Mouse (Mus musculus): ENCODE measurements at regions not wholly inside any gene's neighbourhood (a gene's known extent, or its start where the extent isn't known, plus 50 kb on each side); places are given as distances from the start of the nearest gene placed in this dataset.

DNA sequence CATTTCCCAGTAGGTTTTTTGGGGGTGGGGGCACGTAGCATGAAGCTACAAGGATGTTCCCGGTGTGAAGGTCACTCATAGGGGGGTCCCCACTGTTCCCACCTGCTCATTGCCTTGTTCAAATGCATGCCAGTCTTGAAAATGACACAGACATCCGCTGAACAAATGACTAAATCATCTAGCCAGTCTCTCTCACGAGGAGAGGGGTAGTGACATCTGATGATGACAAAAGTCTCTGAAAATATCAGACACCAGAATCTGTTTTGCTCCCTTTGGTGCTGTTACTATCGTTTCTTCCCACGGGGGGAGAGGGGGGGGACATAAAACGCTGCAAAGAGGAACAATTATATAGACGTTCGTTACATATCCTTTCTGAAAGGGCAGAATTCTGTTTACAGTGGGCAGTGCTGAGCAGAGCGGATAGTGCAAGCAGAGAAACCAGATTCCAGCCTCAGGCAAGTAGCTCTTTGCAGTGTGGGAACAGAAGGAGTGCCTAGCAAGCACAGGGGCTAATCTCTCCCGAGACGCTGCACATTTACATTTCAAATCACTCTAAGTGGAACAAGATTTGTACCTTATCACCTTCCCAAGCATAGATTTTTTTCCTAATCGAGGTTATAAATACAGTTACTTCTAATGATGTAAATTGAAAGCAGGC lies 234.7 kb upstream of the Slc7a11 start:
- in situ Hi-C loops (cut with MboI; ENCODE audit: low sequenced_read_pairs in 2 of 2, unreplicated experiment in 2 of 2): no loop called here
- TF ChIP-seq ZC3H11A (IDR thresholded peaks at IDR 0.05; ENCODE audit: borderline replicate concordance, low read depth, low read length) (no peak), MAFK (IDR thresholded peaks at IDR 0.05; ENCODE audit: insufficient read depth, low read depth, low read length) (no peak), HCFC1 (IDR thresholded peaks at IDR 0.05; ENCODE audit: borderline replicate concordance, insufficient read depth, low read length) (no peak), ZNF384 (IDR thresholded peaks at IDR 0.05; ENCODE audit: low read depth, low read length) (no peak), CHD2 (IDR thresholded peaks at IDR 0.05; ENCODE audit: low read depth, low read length) (no peak)
- no peak overlapping the region for H3K4me3 ChIP-seq (ENCODE audit: insufficient read depth in 1 of 2, low read depth in 1 of 2, low read length in 2 of 2, poor library complexity in 1 of 2, severe bottlenecking in 1 of 2)
- no peak overlapping the region for H3K27ac ChIP-seq (ENCODE audit: insufficient read depth, low read depth, low read length, poor library complexity, severe bottlenecking)
- H3K9me3 ChIP-seq (ENCODE audit: control insufficient read depth, insufficient read depth, low read depth, low read length): no peaks in the 10 kb centered on the region
- no peak for DNase-seq (ENCODE audit: low read depth, low spot score)
- no peak overlapping the region for H3K9ac ChIP-seq (ENCODE audit: insufficient read depth, low read depth, low read length, poor library complexity, severe bottlenecking)
- no peaks in the 10 kb centered on the region for H3K4me1 ChIP-seq (ENCODE audit: control insufficient read depth in 2 of 2, insufficient read depth in 2 of 2, low read length in 2 of 2, poor library complexity in 1 of 2)
- H3K36me3 ChIP-seq (ENCODE audit: control insufficient read depth, insufficient read depth, low read length, poor library complexity, severe bottlenecking): no peaks in the 10 kb centered on the region

DNA sequence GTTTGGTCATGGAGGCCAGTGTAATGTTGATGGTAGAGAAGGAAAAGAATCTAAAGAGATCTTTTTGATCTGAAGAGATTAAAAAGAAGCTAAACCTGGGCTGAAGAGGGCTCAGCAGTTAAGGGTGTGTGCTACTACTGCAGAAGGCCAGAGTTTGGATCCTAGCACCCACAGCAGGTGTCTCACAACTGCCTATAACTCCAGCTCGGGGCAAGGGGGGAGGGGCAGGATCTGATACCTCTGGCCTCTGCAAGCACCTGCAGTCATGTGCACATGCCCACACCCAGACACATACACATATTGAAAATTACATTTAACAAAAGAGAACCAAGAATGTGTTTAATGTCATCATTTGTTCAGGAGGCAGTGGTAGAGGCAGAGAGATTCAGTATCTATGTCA lies 232.4 kb upstream of the Slc7a11 start:
- Histone ChIP-seq H3K27ac (ENCODE audit: insufficient read depth, low read depth, low read length, poor library complexity, severe bottlenecking) (no peak overlapping the region), H3K9ac (ENCODE audit: insufficient read depth, low read depth, low read length, poor library complexity, severe bottlenecking) (no peak overlapping the region), H3K36me3 (ENCODE audit: control insufficient read depth, insufficient read depth, low read length, poor library complexity, severe bottlenecking) (no peaks in the 10 kb centered on the region), H3K4me3 (ENCODE audit: insufficient read depth in 1 of 2, low read depth in 1 of 2, low read length in 2 of 2, poor library complexity in 1 of 2, severe bottlenecking in 1 of 2) (no peak overlapping the region), H3K4me1 (ENCODE audit: control insufficient read depth in 2 of 2, insufficient read depth in 2 of 2, low read length in 2 of 2, poor library complexity in 1 of 2) (no peaks in the 10 kb centered on the region), H3K9me3 (ENCODE audit: control insufficient read depth, insufficient read depth, low read depth, low read length) (no peaks in the 10 kb centered on the region)
- TF ChIP-seq ZNF384 (IDR thresholded peaks at IDR 0.05; ENCODE audit: low read depth, low read length): no peak
- TF ChIP-seq ZC3H11A (IDR thresholded peaks at IDR 0.05; ENCODE audit: borderline replicate concordance, low read depth, low read length): no peak
- no peak for TF ChIP-seq CHD2 (IDR thresholded peaks at IDR 0.05; ENCODE audit: low read depth, low read length)
- no peak for TF ChIP-seq MAFK (IDR thresholded peaks at IDR 0.05; ENCODE audit: insufficient read depth, low read depth, low read length)
- no peak for TF ChIP-seq HCFC1 (IDR thresholded peaks at IDR 0.05; ENCODE audit: borderline replicate concordance, insufficient read depth, low read length)
- in situ Hi-C loops (cut with MboI; ENCODE audit: low sequenced_read_pairs in 2 of 2, unreplicated experiment in 2 of 2): no loop called here
- no peak for DNase-seq (ENCODE audit: low read depth, low spot score)

- no peak for DNase-seq (ENCODE audit: low read depth, low spot score)
- TF ChIP-seq ZC3H11A (IDR thresholded peaks at IDR 0.05; ENCODE audit: borderline replicate concordance, low read depth, low read length) (no peak), HCFC1 (IDR thresholded peaks at IDR 0.05; ENCODE audit: borderline replicate concordance, insufficient read depth, low read length) (no peak), ZNF384 (IDR thresholded peaks at IDR 0.05; ENCODE audit: low read depth, low read length) (no peak), MAFK (IDR thresholded peaks at IDR 0.05; ENCODE audit: insufficient read depth, low read depth, low read length) (no peak), CHD2 (IDR thresholded peaks at IDR 0.05; ENCODE audit: low read depth, low read length) (no peak)
- in situ Hi-C loops (cut with MboI; ENCODE audit: low sequenced_read_pairs in 2 of 2, unreplicated experiment in 2 of 2): no loop called here
- H3K36me3 ChIP-seq (ENCODE audit: control insufficient read depth, insufficient read depth, low read length, poor library complexity, severe bottlenecking): no peaks in the 10 kb centered on the region
- H3K4me3 ChIP-seq (ENCODE audit: insufficient read depth in 1 of 2, low read depth in 1 of 2, low read length in 2 of 2, poor library complexity in 1 of 2, severe bottlenecking in 1 of 2): no peak overlapping the region
- no peaks in the 10 kb centered on the region for H3K4me1 ChIP-seq (ENCODE audit: control insufficient read depth in 2 of 2, insufficient read depth in 2 of 2, low read length in 2 of 2, poor library complexity in 1 of 2)
- no peak overlapping the region for H3K9ac ChIP-seq (ENCODE audit: insufficient read depth, low read depth, low read length, poor library complexity, severe bottlenecking)
- H3K9me3 ChIP-seq (ENCODE audit: control insufficient read depth, insufficient read depth, low read depth, low read length): no peaks in the 10 kb centered on the region
- no peak overlapping the region for H3K27ac ChIP-seq (ENCODE audit: insufficient read depth, low read depth, low read length, poor library complexity, severe bottlenecking)
These were observed 231.6 kb upstream of the Slc7a11 start for GRCm38 (mm10) chr3:50674860-50675566.

GRCm38 (mm10) chr3:50665316-50665715 lies 221.9 kb upstream of the Slc7a11 start:
- Histone ChIP-seq H3K27ac (ENCODE audit: insufficient read depth, low read depth, low read length, poor library complexity, severe bottlenecking) (no peak overlapping the region), H3K4me1 (ENCODE audit: control insufficient read depth in 2 of 2, insufficient read depth in 2 of 2, low read length in 2 of 2, poor library complexity in 1 of 2) (no peaks in the 10 kb centered on the region), H3K4me3 (ENCODE audit: insufficient read depth in 1 of 2, low read depth in 1 of 2, low read length in 2 of 2, poor library complexity in 1 of 2, severe bottlenecking in 1 of 2) (no peak overlapping the region), H3K9me3 (ENCODE audit: control insufficient read depth, insufficient read depth, low read depth, low read length) (no peaks in the 10 kb centered on the region), H3K36me3 (ENCODE audit: control insufficient read depth, insufficient read depth, low read length, poor library complexity, severe bottlenecking) (no peaks in the 10 kb centered on the region), H3K9ac (ENCODE audit: insufficient read depth, low read depth, low read length, poor library complexity, severe bottlenecking) (no peak overlapping the region)
- no peak for DNase-seq (ENCODE audit: low read depth, low spot score)
- in situ Hi-C loops (cut with MboI; ENCODE audit: low sequenced_read_pairs in 2 of 2, unreplicated experiment in 2 of 2): no loop called here
- TF ChIP-seq ZC3H11A (IDR thresholded peaks at IDR 0.05; ENCODE audit: borderline replicate concordance, low read depth, low read length) (no peak), CHD2 (IDR thresholded peaks at IDR 0.05; ENCODE audit: low read depth, low read length) (no peak), ZNF384 (IDR thresholded peaks at IDR 0.05; ENCODE audit: low read depth, low read length) (no peak)

All from ES-E14 (cell line).